Mouse (Mus musculus): ENCODE results near the gene Dusp6. TPM values are rescaled to one million over a fixed set of nuclear protein-coding genes. Genes with fewer than 3 reads are reported as not detected.

Gene Dusp6
- total RNA-seq, 2 experiments from 2014 or later: 64.8 to 78.4 TPM

- no peak for DNase-seq (ENCODE audit: low spot score in 2 of 2)
These were observed 18.3 kb upstream of the Dusp6 start for GRCm38 (mm10) chr10:99244655-99245260.

GRCm38 (mm10) chr10:99246797-99247508, 16.1 kb upstream of the Dusp6 start:
- DNase-seq (ENCODE audit: low spot score in 2 of 2): no peak

DNA sequence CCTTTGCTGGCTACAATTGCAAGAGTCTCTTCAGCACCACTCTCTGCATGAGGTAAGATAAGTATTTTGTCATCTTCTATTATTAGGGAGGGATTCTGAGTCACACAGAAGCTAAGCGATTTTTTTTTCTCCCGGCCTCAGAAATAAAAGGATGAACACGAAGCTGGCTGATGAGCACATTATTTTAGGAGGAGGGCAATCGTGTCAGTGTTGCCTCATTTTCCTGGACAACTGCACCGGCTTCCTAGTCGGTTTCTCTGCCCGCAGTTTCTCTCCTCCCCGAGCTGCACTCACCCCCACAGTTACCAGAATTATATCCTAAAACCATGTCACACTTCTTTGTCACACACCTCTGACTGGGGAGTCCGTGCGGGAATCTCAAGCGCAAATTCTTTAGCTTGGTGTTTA, 12.2 kb upstream of the Dusp6 start:
- DNase-seq (ENCODE audit: low spot score in 2 of 2): no peak

GRCm38 (mm10) chr10:99253412-99253811, 9.6 kb upstream of the Dusp6 start:
- DNase-seq (ENCODE audit: low spot score in 2 of 2): no peak

- no peak for DNase-seq (ENCODE audit: low spot score in 2 of 2)
These were observed 7.0 kb upstream of the Dusp6 start for GRCm38 (mm10) chr10:99255830-99256570.

DNA sequence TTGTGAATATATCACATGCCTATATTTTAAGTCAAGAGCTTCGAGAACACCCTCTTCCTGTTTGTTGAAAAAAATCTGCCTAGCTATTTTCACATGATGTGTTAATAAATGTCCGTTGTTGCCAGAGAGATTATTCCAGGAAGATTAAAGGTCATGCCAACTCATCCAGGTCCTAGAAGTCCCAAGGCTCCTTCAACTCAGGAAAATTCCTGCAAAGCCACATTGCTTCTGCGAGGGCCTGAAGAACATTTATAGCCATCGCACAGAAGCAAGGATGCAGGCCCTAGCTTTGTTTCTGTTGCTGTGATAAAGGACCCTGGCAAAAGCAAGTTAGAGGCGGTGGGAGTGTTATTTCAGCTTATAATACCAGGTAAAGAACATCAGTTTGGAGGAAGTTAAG, 5.5 kb upstream of the Dusp6 start:
- DNase-seq (ENCODE audit: low spot score in 2 of 2): no peak

- no peak for DNase-seq (ENCODE audit: low spot score in 2 of 2)
These were observed 3.2 kb upstream of the Dusp6 start for GRCm38 (mm10) chr10:99259840-99260239.

DNA sequence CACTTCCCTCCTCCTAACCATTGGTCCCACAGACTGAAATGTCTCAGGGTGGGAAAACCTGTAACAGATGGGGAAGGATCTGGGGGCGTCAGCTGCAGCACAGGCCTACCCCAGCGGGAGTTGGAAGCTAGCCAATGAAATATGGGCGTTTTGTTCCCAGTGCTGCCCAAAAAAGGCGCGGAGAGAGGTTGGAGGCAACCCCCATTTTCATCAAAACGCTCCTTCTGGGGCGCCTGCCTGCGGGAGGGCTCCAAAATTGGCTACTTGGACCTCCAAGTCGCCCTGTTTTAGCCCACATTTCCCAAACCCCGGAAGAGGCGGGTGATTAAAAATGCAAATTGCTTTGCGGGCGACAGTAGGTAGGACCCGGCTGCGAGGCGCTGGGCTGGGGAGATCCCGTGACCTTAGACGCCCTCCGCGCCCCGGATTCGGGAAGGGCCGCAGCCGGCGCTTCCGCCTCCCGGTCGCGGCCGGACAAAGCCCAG, 1.8 kb upstream of the Dusp6 start:
- DNase-seq (ENCODE audit: low spot score in 2 of 2): peak in 1 of 2 experiments; percentile 81

GRCm38 (mm10) chr10:99261636-99262318, 1.3 kb upstream of the Dusp6 start:
- peak; percentile 78 to 86 for DNase-seq (ENCODE audit: low spot score in 2 of 2)

DNA sequence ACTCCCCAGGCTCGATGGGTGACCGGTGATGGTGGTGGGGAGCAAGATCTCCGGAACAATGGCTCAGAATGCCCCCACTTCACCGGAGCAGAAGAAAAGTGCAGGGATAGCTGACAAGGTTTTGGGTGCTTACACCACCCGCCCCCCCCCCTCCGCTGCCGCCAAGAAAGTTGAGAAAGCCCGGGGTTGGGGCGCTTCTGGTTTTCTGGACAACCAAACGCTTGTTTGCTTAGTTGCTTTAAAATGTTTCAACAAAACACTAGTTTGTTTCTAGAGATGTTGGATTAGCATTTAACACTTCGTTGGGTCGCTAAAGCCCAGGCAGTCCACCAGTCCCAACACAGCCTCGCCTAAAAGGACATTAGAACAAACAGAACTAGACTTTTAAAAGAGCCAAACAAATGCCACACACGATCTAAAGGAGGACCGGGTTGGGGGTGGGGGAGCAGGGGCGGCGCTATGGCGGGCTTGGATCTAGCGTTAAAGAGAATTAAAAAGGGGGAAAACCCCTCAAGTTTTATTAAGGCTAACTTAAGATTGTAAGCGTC, 638 bp upstream of the Dusp6 start:
- no peak for DNase-seq (ENCODE audit: low spot score in 2 of 2)

- DNase-seq (ENCODE audit: low spot score in 2 of 2): peak; percentile 60 to 71
These were observed 589 bp downstream of the Dusp6 start for GRCm38 (mm10) chr10:99263419-99264221.

GRCm38 (mm10) chr10:99264301-99265010, 1.4 kb downstream of the Dusp6 start:
- peak; percentile 40 to 47 for DNase-seq (ENCODE audit: low spot score in 2 of 2)

DNA sequence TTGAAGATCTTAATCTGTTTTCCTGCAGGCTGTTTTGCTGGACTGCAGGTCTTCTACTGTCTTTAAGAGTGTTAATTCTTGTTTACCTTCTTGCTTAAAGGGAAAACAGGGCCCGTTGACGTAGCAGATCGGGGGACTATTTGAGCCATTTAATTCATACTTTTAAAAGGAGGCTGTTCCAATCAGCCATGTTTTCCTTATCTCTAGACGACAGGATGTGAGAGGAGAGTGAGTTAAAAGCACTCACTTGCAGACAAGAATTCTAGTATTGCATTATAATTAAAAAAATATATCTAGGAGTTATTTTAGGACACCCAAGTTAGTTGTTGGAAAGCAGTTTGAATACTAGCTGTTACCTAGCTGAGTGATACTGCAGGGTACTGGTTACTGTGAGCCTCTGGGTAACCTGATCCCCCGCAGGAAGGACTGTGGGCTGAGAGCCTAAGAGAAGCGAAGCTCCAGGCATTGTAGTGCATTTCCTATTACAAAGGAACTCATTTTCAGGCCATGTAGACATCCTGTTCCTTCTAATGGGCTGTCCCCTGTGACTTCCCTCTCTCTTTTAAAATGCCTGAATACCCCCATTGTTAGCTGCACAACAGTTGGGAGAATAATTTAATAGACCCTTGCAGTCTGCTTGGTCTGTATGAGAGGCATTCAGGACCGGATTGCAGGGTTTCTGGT, 2.1 kb downstream of the Dusp6 start:
- peak in 1 of 2 experiments; percentile 38 for DNase-seq (ENCODE audit: low spot score in 2 of 2)

GRCm38 (mm10) chr10:99266025-99266424, 3.0 kb downstream of the Dusp6 start:
- DNase-seq (ENCODE audit: low spot score in 2 of 2): peak in 1 of 2 experiments; percentile 30

DNA sequence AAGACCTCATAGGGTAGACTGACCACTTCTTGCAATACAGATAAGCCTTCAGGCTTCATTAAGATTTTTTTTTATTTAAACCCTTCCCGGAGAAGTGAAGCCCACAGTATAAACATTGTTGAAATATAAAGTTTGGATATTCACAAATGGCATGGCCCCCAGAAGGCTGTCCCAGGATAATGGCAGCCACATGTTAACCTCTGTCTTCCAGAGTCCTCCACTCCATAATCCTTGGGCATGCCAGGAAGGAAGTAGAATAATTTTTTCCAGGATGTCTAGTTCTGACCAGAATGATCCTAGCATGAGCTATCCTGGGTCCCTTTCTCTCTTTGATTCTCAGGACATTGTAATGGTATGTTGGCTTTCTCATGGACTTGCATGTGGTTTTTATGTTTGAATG, 4.6 kb downstream of the Dusp6 start:
- no peak for DNase-seq (ENCODE audit: low spot score in 2 of 2)

DNA sequence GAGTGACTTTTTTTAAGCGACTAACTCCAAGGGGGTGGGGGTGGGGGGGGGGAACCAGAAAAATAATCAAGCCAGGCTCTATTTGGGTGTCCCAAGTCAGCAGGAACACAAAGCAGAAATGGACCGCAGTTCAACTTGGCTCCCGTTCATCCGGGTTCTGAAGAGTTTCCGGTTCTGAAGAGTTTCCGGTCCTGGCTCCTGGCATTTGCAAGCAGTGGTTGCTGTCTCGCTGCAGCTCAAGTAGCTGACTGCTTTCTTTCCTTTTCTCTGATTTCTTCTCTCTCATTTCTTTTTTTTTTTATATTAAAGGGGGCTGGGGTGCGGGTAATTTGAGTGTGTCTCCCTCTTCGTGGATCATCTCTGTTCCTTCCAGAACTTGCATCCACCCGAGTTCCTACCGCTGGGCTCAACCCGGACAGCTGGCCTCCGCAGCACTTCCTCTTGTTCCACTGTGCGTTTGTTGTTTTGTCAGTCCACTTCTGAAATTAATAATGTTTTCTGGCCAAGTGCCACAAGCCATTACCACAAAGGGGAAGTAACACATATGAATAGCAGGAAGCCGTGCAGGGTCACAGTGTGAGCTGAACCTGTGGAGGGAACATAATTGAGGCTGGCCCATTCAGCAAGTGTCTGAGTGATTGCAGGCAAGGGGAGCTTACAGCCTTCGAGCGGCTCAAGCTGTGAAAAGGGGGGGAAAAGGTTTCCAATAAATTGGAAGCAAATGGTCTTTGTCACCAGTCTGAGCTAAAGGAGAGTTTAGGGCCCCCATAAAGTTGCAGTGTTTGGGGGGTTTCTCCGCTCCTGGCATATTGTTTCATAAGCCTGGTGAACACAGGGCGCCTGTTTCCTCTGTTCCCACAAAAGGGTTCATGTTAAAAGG, 5.6 kb downstream of the Dusp6 start:
- peak in 1 of 2 experiments; percentile 45 for DNase-seq (ENCODE audit: low spot score in 2 of 2)

- peak in 1 of 2 experiments; percentile 25 for DNase-seq (ENCODE audit: low spot score in 2 of 2)
These were observed 6.3 kb downstream of the Dusp6 start for GRCm38 (mm10) chr10:99269301-99269701.

GRCm38 (mm10) chr10:99269704-99270103, 6.7 kb downstream of the Dusp6 start:
- DNase-seq (ENCODE audit: low spot score in 2 of 2): no peak
